Mouse (Mus musculus): ENCODE results near the gene Tbxa2r. TPM values are rescaled to one million over a fixed set of nuclear protein-coding genes. Genes with fewer than 3 reads are reported as not detected.
A peak's percentile ranks its signal among the peaks of the same experiment; 100 is the strongest.

Gene Tbxa2r
- polyA plus RNA-seq, 2 experiments: 9.2 to 10.8 TPM

DNA sequence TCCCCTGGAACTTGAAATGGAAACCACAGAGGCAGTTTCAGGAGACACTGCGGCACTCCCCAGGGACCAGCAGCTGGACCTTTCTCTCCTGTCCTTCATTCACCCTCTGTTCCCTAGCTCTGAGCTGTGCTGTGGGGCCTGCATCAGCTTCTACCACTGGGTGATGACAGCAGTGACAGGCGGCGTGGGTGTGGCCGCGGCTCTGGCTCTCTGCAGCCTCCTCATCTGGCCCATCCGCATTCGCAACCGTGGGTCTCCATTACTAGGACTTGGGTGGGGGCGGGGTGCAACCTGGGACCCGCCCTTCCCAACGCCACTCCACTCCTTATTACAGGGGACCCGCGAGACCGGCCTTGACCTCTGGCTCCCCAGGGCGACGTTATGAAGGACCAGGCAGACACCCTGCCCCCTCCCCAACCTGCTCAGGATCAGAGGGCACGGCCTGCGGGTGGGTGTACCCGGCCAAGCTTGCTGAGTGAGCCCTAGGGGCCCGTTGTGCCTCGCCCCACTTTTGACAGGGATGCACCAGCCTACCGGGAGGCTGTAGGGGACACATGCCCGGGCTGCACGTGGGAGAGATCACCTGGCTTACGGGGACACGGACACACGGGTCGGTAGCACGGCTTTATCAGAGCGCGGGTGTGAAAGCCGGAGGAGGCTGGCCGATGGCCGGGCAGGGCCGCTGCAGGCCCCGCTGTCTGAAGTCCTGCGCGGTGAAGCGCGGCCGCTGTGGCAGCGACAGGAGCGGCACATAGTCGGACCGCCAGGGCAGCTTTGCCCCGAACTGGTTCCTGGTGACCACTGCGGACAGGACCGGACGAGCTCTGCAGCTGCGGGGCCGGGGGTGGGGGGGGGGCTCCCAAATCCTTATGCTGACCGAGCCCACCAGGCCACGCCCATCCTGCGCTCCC, 35.2 kb downstream of the Tbxa2r start:
- TF ChIP-seq POLR2A (IDR thresholded peaks at IDR 0.05; ENCODE audit: borderline replicate concordance, extremely low read depth, insufficient read depth, insufficient read length): no peak
- Histone ChIP-seq H3K4me3 (replicated peaks; ENCODE audit: low read length) (peak overlapping the region; percentile 30), H3K4me1 (ENCODE audit: control insufficient read depth, insufficient read depth, low read length) (peaks cover 18% of the 10 kb centered on the region), H3K27me3 (ENCODE audit: control insufficient read depth, insufficient read depth, low read length) (peaks cover 26% of the 10 kb centered on the region), H3K4me2 (replicated peaks; ENCODE audit: low read depth, low read length, severe bottlenecking) (peak overlapping the region; percentile 56), H3K27ac (replicated peaks; ENCODE audit: low read depth, low read length) (no peak overlapping the region), H3K9ac (ENCODE audit: low read depth, low read length, severe bottlenecking) (peak overlapping the region; percentile 43), H3K36me3 (ENCODE audit: control insufficient read depth, insufficient read depth, low read length) (peaks cover 40% of the 10 kb centered on the region), H3K9me3 (ENCODE audit: control insufficient read depth, low read length) (no peaks in the 10 kb centered on the region)
- DNase-seq (ENCODE audit: low spot score) (no peak), ATAC-seq (ENCODE audit: low FRiP score, low read depth) (no peak)
- WGBS: 13% methylated on average over 48 of the region's 54 CpGs

DNA sequence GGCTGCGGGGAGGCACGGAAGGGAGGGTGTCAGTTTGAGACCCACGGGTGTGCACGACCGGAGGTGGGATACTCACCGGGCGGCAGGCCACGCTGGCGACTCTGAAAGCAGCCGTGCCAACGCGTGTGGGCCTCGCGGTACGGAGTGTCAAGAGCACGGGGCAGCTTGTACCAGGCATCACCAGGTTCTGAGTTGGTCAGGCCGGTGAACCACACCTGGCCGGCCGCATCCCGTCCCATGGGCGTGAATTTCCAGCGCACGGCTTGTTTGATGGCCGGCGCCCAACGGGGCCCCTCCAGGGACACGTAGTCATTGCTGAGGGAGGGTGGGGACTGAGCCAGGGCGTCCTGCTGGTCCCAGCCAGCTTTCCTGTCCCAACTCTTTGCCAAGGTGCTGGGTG, 36.1 kb downstream of the Tbxa2r start:
- Histone ChIP-seq H3K27me3 (ENCODE audit: control insufficient read depth, insufficient read depth, low read length) (peaks cover 26% of the 10 kb centered on the region), H3K9me3 (ENCODE audit: control insufficient read depth, low read length) (no peaks in the 10 kb centered on the region), H3K4me1 (ENCODE audit: control insufficient read depth, insufficient read depth, low read length) (peaks cover 14% of the 10 kb centered on the region), H3K4me3 (replicated peaks; ENCODE audit: low read length) (peak overlapping the region; percentile 30), H3K4me2 (replicated peaks; ENCODE audit: low read depth, low read length, severe bottlenecking) (peak overlapping the region; percentile 56), H3K9ac (ENCODE audit: low read depth, low read length, severe bottlenecking) (peak overlapping the region; percentile 43; the same call in 1 of the 2 replicates), H3K27ac (replicated peaks; ENCODE audit: low read depth, low read length) (no peak overlapping the region), H3K36me3 (ENCODE audit: control insufficient read depth, insufficient read depth, low read length) (peaks cover 50% of the 10 kb centered on the region)
- no peak for DNase-seq (ENCODE audit: low spot score)
- no peak for ATAC-seq (ENCODE audit: low FRiP score, low read depth)
- no peak for TF ChIP-seq POLR2A (IDR thresholded peaks at IDR 0.05; ENCODE audit: borderline replicate concordance, extremely low read depth, insufficient read depth, insufficient read length)
- WGBS: 13% methylated on average over 28 of the region's 28 CpGs

DNA sequence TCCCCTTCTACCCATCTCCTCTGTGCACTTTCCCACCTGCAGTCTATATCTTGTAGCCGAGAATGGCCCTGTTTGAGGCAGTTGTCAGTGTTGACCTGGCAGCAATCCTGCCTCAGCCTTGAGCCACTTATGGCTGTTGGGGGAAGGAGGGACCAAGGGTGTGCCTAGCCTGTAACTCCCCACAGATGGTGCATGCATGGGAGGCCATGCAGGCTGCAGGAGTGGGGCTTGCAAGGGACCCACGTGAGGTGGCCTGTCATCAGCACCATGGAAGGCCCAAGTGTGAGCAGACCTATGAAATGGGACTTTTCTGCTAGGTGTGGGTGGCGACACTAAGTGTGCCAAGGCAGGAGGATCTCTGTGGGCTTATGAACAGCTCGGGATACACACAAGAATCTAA, 36.5 kb downstream of the Tbxa2r start:
- H3K4me1 ChIP-seq (ENCODE audit: control insufficient read depth, insufficient read depth, low read length): peaks cover 14% of the 10 kb centered on the region
- no peak overlapping the region for H3K27ac ChIP-seq (replicated peaks; ENCODE audit: low read depth, low read length)
- TF ChIP-seq POLR2A (IDR thresholded peaks at IDR 0.05; ENCODE audit: borderline replicate concordance, extremely low read depth, insufficient read depth, insufficient read length): no peak
- H3K27me3 ChIP-seq (ENCODE audit: control insufficient read depth, insufficient read depth, low read length): peaks cover 26% of the 10 kb centered on the region
- H3K9ac ChIP-seq (ENCODE audit: low read depth, low read length, severe bottlenecking): no peak overlapping the region
- no peaks in the 10 kb centered on the region for H3K9me3 ChIP-seq (ENCODE audit: control insufficient read depth, low read length)
- WGBS: 36% methylated on average over 4 of the region's 4 CpGs
- 0 out of 2 replicates have a peak overlapping the region, but pooled peaks have one; percentile 56 for H3K4me2 ChIP-seq (replicated peaks; ENCODE audit: low read depth, low read length, severe bottlenecking)
- peak overlapping the region; percentile 30 for H3K4me3 ChIP-seq (replicated peaks; ENCODE audit: low read length)
- no peak for ATAC-seq (ENCODE audit: low FRiP score, low read depth)
- H3K36me3 ChIP-seq (ENCODE audit: control insufficient read depth, insufficient read depth, low read length): peaks cover 51% of the 10 kb centered on the region
- DNase-seq (ENCODE audit: low spot score): no peak

DNA sequence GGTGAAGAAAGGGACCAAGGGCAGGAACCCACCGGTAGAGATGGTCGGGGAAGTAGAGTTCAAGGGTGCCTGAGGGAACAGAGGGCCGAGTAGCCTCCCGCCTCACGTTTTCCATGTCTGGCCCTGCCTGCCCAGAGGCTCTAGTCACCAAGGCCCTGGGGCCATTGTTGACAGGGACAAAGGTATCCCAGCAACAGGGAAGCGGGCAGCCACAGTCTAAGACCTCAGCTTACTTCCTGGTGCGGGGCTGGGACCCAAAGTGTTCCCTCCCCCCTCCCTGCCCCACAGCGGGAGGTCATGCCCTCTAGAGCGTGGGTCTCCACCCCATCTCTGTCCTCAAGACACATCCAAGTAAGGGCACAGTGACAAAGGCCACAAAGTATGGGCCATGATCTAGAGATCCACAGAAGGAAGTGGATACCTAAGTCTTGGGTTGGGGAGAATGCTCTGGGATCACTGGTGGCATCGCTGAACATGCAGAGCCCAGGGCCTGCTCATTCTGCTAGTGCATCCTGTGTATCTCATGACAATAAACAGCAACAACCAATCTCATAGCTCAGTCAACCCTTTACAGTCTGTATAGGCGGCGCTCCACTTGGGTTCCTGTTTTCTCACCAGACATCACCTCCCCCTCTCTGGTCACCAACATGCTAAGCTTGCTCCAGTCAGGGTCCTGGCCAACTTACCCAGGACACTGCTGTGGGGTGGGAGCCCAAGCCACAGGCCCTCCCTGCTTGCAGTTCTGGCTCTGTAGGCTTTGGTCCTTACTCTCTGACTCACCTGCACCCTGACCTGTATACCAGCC, 37.3 kb downstream of the Tbxa2r start, which contains the start of gene 4930404N11Rik:
4930404N11Rik (minus strand) TSS at position 145 of the 805 bp plus-strand sequence.
- no peak for DNase-seq (ENCODE audit: low spot score)
- Histone ChIP-seq H3K9me3 (ENCODE audit: control insufficient read depth, low read length) (no peaks in the 10 kb centered on the region), H3K4me3 (replicated peaks; ENCODE audit: low read length) (peak within 1 kb of the TSS; percentile 30), H3K27me3 (ENCODE audit: control insufficient read depth, insufficient read depth, low read length) (peaks cover 26% of the 10 kb centered on the region), H3K4me1 (ENCODE audit: control insufficient read depth, insufficient read depth, low read length) (peaks cover 14% of the 10 kb centered on the region), H3K9ac (ENCODE audit: low read depth, low read length, severe bottlenecking) (0 out of 2 replicates have a peak within 1 kb of the TSS, but pooled peaks have one; percentile 43), H3K36me3 (ENCODE audit: control insufficient read depth, insufficient read depth, low read length) (peaks cover 55% of the 10 kb centered on the region), H3K27ac (replicated peaks; ENCODE audit: low read depth, low read length) (no peak within 1 kb of the TSS), H3K4me2 (replicated peaks; ENCODE audit: low read depth, low read length, severe bottlenecking) (peak within 1 kb of the TSS; percentile 56)
- TF ChIP-seq POLR2A (IDR thresholded peaks at IDR 0.05; ENCODE audit: borderline replicate concordance, extremely low read depth, insufficient read depth, insufficient read length): no peak
- no peak for ATAC-seq (ENCODE audit: low FRiP score, low read depth)
- WGBS: 32% methylated on average over 12 of the region's 12 CpGs

All from limb, embryonic 14.5 days (tissue).